Mouse (Mus musculus) kidney, postnatal 36 days (tissue): ENCODE results near the gene Crhr2.

Experiments used
- DNase-seq, 2 experiments: peaks; one replicate each; pipeline ENCODE4 v3.0.0; 2021 to 2022; ENCODE audit warnings: mixed read lengths in 2 of 2

The Crhr2 gene

DNA sequence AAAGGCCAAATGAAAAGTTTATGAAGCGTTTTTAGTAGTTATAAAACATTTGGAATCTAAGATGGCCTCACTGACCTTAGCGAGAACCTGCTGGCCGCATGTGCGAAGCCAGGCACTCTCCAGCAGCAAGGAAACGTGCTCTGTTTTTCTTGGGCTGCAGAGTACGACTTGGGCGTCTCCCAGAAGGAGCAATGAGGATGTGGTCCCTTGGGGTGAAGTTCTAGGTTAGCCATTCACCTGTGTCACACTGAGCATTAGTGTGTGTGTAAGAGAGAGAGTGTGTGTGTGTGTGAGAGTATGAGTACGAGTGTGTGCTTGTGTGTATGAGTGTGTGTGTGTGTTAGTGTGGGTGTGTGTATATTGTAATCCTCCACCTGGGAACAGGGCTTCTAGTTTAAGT lies 89.6 kb downstream of the Crhr2 start:
- no peak for DNase-seq
